Mouse (Mus musculus) embryonic facial prominence, embryonic 11.5 days (tissue): ENCODE results near the gene Gm44973. TPM values are rescaled to one million over a fixed set of nuclear protein-coding genes. Genes with fewer than 3 reads are reported as not detected.
"Not testable (repeated sequence)": the region's sequence is repeated elsewhere in the genome, so short reads cannot be mapped to it uniquely, and the experiment has no call there.

ENCODE experiments used
- ATAC-seq: fragments of 200-750 bp; cut with Nextera tagmentation; replicated peaks from 2 replicates; pipeline ENCODE4 v1.8.0; 2017; ENCODE audit warnings: low read depth; ENCODE audit not compliant: insufficient number of reproducible peaks, low FRiP score, low TSS enrichment
- DNase-seq: peaks from one replicate; pipeline ENCODE4 v3.0.0-alpha.2; 2015; ENCODE audit warnings: low spot score
- H3K27ac ChIP-seq: fragments of 300-500 bp; sonication (generic); replicated peaks from 2 replicates; pipeline ENCODE4 v1.5.1; 2014; ENCODE audit warnings: mild to moderate bottlenecking, low read depth, low read length, control low read depth
- H3K27me3 ChIP-seq: fragments of 300-500 bp; sonication (generic); 2 replicates; pipeline ENCODE4 v1.6.1; 2014; ENCODE audit warnings: mild to moderate bottlenecking, low read length, moderate library complexity, mixed read lengths; ENCODE audit not compliant: control insufficient read depth, insufficient read depth
- H3K36me3 ChIP-seq: fragments of 300-500 bp; sonication (generic); replicated peaks from 2 replicates; pipeline ENCODE4 v1.6.1; 2014; ENCODE audit warnings: low read depth, mild to moderate bottlenecking, low read length, moderate library complexity, mixed read lengths; ENCODE audit not compliant: control insufficient read depth, insufficient read depth
- H3K4me1 ChIP-seq: fragments of 300-500 bp; sonication (generic); 2 replicates; pipeline ENCODE4 v1.6.1; 2014; ENCODE audit warnings: low read length, mixed read lengths; ENCODE audit not compliant: control insufficient read depth, insufficient read depth
- H3K4me2 ChIP-seq: fragments of 300-500 bp; sonication (generic); 2 replicates; pipeline ENCODE4 v1.6.1; 2014; ENCODE audit warnings: low read depth, mild to moderate bottlenecking, control low read depth, low read length, moderate library complexity
- H3K4me3 ChIP-seq: fragments of 300-500 bp; sonication (generic); 2 replicates; pipeline ENCODE4 v1.5.1; 2014; ENCODE audit warnings: low read depth, low read length, control low read depth
- H3K9ac ChIP-seq: fragments of 300-500 bp; sonication (generic); replicated peaks from 2 replicates; pipeline ENCODE4 v1.6.1; 2014; ENCODE audit warnings: mild to moderate bottlenecking, control low read depth, low read length
- H3K9me3 ChIP-seq: fragments of 300-500 bp; sonication (generic); replicated peaks from 2 replicates; pipeline ENCODE4 v1.6.1; 2016; ENCODE audit warnings: mild to moderate bottlenecking, low read length, inconsistent platforms, mixed read lengths; ENCODE audit not compliant: control insufficient read depth
- WGBS: fragments of 180-500 bp; shearing (Covaris S2); extraction: QIAGEN DNeasy Blood & Tissue Kit; methylation state at CpG from one replicate; pipeline ENCODE4 v1.1.7; 2014; 5-methylcytosine and 5-hydroxymethylcytosine counted together
- polyA plus RNA-seq: library from polyadenylated mRNA; unstranded; fragments of >200 nt; fragmentation: Nextera tagmentation; extraction: Ambion mirVana; gene quantifications from 2 replicates; pipeline ENCODE4 v1.2.1, GENCODE M21; 2014

The Gm44973 gene
- polyA plus RNA-seq, 1 experiment from 2014 or later, result not detected

DNA sequence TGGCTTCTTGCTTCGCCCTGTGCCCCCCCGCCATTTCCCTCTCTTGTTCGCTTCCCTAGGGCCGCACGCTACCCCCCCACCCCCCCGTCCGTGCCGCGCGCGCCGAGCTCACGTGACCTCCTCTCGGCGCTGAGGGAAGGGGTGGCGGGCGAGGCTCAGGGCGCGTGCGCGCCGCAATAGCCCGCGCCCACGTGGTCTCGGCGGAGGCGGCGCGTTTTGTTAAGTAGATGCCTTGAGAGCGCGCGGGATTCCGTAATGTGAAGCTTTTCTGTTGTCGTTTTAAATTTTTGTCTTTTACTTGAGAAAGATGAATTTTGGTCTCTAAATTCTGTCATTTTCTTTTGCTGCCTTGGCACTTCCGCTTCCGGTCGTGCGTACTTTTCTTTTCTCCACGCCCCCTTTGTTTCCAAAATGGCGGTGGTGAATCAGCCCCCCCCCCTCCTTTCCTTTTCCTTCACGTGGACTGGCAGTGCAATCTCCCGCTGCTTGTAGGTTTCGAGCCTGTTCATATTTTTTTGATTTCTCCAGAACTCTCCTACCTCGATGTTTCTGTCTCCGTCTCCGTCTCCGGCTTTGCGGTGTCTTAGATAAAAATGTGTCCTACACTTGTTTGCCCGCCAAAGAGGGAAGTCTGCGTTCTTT, 47.2 kb downstream of the Gm44973 start:
- Histone ChIP-seq H3K9me3 (no peaks in the 10 kb centered on the region), H3K4me2 (peak overlapping the region; percentile 78), H3K4me3 (peak overlapping the region; percentile 74), H3K4me1 (peaks cover 6% of the 10 kb centered on the region; the same call in 1 of the 2 replicates), H3K36me3 (no peaks in the 10 kb centered on the region; the same call in 1 of the 2 replicates), H3K27ac (peak overlapping the region; percentile 96), H3K27me3 (no peaks in the 10 kb centered on the region; the same call in 1 of the 2 replicates), H3K9ac (peak overlapping the region; percentile 78)
- WGBS, result under 1% methylated on average over 51 of the region's 51 CpGs
- ATAC-seq, result no peak; the same call in 1 of the 2 replicates
- peak; percentile 92 for DNase-seq

DNA sequence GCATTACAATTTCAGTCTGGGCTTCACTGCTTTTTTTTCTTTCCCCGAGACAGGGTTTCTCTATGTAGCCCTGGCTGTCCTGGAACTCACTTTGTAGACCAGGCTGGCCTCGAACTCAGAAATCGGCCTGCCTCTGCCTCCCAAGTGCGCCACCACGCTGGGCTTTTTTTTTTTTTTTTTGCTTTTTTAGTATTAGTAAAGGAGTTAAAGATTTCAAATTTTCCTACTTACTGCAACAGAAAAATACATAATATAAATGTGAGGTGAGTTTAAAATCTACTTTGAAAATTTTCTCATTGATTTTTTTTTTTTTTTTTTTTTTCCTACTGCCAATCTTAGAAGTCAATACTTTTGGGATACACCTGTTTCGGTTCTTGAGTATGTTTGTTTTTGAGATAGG, 49.6 kb downstream of the Gm44973 start:
- Histone ChIP-seq H3K27ac (no peak overlapping the region), H3K27me3 (no peaks in the 10 kb centered on the region), H3K9me3 (no peaks in the 10 kb centered on the region), H3K4me3 (no peak overlapping the region), H3K4me2 (no peak overlapping the region), H3K9ac (no peak overlapping the region), H3K36me3 (peaks cover 13% of the 10 kb centered on the region), H3K4me1 (peaks cover 5% of the 10 kb centered on the region; the same call in 1 of the 2 replicates)
- ATAC-seq (no peak), DNase-seq (no peak)
- 91% methylated on average over 6 of the region's 6 CpGs for WGBS

DNA sequence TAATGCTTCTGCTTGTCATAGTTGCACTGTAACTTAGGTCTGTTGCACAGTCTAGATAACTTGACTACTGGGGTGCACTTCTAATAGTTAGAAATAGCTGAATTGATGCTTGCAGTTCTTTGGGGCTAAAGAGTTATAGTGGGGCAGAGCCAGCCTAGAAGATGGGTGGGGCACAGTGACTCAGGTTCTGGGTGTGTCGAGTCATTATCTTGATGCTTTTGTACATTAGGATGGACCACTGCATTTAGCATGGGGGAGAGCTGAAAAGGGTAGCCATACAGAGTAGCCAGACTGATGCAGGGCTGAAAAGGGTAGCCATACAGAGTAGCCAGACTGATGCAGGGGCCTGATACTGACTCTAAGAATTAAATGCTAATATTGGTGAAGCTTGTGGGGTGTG, 58.3 kb downstream of the Gm44973 start:
- peaks cover 45% of the 10 kb centered on the region for H3K36me3 ChIP-seq
- 80% methylated on average over 1 of the region's 1 CpGs for WGBS

DNA sequence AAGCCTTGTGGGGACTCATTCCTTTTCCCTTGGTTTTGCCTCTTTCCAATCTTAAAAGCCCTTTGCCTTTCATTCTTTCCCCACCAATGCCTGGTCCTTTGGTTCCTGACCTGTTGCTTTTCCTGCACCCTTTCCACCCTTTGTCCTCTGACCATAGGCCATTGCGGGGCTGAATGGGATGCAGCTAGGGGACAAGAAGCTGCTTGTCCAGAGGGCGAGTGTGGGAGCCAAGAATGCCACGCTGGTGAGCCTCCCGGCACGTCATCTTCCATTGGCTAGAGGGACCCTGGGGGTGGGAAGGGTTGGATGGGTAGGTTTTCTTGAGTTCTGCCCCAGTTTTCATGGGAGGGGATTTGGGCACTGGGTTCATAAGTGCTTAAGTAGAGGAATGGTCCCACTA, 59.7 kb downstream of the Gm44973 start:
- WGBS, result 90% methylated on average over 5 of the region's 5 CpGs
- ATAC-seq (no peak), DNase-seq (no peak)
- no peaks in the 10 kb centered on the region for H3K27me3 ChIP-seq
- H3K4me3 ChIP-seq, result no peak overlapping the region
- no peak overlapping the region for H3K27ac ChIP-seq
- no peaks in the 10 kb centered on the region for H3K9me3 ChIP-seq
- H3K4me2 ChIP-seq, result no peak overlapping the region
- no peaks in the 10 kb centered on the region for H3K4me1 ChIP-seq
- H3K36me3 ChIP-seq, result peaks cover 39% of the 10 kb centered on the region
- H3K9ac ChIP-seq, result no peak overlapping the region

More for the DNA sequence above, 58.3 kb downstream of the Gm44973 start:
- Histone ChIP-seq H3K9me3 (no peaks in the 10 kb centered on the region), H3K4me2 (no peak overlapping the region), H3K4me3 (no peak overlapping the region), H3K27me3 (no peaks in the 10 kb centered on the region), H3K4me1 (no peaks in the 10 kb centered on the region), H3K9ac (no peak overlapping the region), H3K27ac (no peak overlapping the region)
- ATAC-seq (no peak), DNase-seq (no peak)

DNA sequence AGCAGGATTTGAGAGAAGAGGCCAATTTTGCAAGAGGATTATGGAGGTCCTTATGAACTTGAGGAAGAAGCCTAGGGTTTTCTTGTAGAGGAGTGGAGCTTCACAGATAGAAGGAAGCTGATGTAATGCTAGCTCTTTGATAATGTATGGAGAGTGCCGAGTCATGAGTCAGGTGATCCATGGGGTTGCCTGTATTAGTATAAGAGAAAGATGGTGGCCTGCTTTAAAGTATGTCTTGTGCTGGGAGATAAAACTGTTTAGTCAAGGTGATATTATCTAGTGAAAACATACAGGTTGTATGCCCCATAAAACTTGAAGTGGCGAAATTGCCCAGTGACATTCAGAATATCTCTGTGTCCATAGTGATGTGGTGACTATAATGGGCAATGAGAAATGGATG, 61.6 kb downstream of the Gm44973 start:
- Histone ChIP-seq H3K4me1 (no peaks in the 10 kb centered on the region), H3K36me3 (peaks cover 27% of the 10 kb centered on the region), H3K27ac (no peak overlapping the region), H3K9ac (no peak overlapping the region), H3K9me3 (no peaks in the 10 kb centered on the region), H3K27me3 (no peaks in the 10 kb centered on the region), H3K4me3 (no peak overlapping the region), H3K4me2 (no peak overlapping the region)
- DNase-seq (no peak), ATAC-seq (no peak)
- 95% methylated on average over 2 of the region's 2 CpGs for WGBS

DNA sequence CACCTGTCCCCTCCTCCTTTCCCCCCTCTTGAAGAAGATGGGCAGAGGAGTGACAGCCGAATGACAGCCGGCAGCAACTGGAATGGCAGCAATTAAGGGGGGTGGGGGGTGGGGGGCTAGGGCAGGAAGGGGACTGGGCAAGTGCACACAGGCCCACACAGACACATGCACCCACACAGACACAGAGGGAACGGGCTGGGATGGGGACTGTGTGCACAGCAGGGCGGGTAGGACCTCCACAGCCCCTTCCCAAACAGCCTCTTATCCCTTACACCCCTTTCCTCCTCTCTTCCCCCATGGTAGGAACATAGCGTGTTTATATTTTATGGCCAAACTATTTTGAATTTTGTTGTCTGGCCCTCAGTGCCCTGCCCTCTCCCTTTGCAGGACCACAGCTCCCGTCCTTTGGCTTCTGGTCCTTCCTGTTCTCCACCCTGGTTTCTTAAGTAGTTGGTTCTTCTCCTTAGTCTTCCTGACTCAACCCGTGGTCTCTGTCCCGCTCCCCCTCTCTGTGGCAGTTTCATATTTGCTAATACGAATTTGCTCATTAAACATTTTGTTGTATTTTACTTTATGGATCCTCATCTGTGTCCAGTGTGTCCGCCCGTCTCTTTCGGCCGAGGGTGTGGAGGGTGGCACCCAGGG, 64.2 kb downstream of the Gm44973 start:
- Histone ChIP-seq H3K4me3 (peak overlapping the region; percentile 98), H3K4me2 (peak overlapping the region; percentile 27; the same call in 1 of the 2 replicates)
- H3K9me3 ChIP-seq, DNase-seq, H3K27me3 ChIP-seq, H3K36me3 ChIP-seq, H3K4me1 ChIP-seq, H3K27ac ChIP-seq, H3K9ac ChIP-seq: not testable (repeated sequence)
- peak; percentile 50 for ATAC-seq
- 42% methylated on average over 9 of the region's 13 CpGs for WGBS

DNA sequence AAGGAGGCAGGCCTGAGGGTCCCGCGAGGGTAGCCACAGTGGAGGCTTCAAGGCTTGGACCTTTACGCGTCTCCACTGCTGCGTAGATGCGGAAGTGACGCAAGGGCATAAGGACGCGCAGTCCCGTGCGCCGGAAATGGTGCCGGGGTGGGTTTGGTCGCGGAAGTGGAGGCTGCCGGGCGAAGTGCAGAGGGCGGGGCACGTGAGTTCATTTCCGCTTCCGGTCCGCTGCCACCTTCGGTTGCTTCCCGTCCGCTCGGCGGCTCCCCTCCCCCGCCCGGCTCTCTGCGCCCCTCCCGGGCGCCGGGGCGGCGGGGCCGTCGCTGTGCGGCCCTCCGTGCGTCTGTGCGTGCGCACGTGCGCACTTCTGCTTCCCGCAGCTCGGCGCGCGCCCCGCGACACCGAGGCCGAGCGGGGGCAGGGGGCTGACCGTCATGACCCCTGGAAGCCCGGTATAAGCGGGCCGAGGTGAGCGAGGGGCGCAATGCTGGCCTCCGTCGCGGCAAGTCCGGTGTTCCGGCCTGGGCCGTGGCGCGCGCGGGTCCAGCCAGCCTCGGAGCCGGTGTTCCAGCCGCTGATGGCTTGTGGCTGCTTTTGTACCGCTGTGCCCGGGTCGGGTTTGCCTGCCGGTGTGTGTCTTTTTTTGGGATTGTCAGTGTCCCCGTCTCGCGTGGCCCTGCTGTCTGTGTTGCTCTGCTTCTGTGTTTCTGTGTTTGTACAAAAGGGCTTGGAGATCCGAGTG, 64.9 kb downstream of the Gm44973 start, which contains the start of gene Epn1:
Gene Epn1 (plus strand): TSS at position 226 of the 742 bp plus-strand sequence.
- Histone ChIP-seq H3K36me3 (peaks cover 4% of the 10 kb centered on the region), H3K4me3 (peak within 1 kb of the TSS; percentile 98), H3K9me3 (no peaks in the 10 kb centered on the region), H3K4me2 (peak within 1 kb of the TSS; percentile 69), H3K9ac (peak within 1 kb of the TSS; percentile 96), H3K4me1 (no peaks in the 10 kb centered on the region), H3K27ac (peak within 1 kb of the TSS; percentile 89), H3K27me3 (no peaks in the 10 kb centered on the region)
- DNase-seq (peak; percentile 97), ATAC-seq (peak; percentile 96)
- WGBS, result under 1% methylated on average over 79 of the region's 81 CpGs
